In the genomic region with DNA sequence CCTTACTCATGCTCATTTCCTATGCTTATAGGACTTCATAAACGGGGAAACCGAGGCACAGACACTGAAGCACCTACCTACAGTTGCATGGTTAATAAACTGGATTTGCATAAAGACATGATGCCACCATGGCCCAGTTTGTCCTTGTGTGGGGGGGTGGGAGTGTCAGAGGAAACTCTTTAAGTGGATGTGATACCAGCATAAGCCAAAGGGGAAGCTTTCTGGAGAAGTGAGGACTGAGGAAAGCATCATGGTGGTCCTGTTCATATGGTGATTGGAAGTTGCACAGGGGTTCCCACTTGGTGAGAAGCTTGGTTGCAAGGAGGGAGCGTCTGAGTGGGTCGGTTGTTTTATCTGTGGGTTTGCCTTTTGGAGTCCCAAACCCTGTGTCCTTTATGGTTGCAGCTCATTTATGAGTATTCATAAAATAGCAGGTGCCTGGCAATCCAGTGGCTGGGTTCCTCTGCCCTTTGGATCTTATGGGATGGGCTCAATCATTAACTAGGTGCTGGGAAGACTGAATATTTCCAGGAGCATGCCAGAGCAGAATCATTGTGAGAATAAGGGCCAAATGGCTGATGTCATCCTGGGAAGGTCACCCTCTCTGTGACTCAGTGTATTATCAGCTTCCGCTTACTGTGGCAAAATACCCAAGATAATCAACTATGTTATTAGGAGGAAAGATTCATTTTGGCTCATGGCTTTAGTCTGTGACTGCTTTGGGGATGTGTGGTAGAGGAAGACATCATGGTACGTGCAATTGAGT, we compare ENCODE assay signal across 9 mouse cellular contexts.
DNase-seq lines count a peak whose midpoint lies in the region; ATAC-seq lines count a peak whose summit lies in the region.
"Had no signal": no experiment of that assay in that cellular context is flagged by ENCODE, and none has a peak within 500 bp of the region (broad histone marks: within the 10 kb centered on the region; RNA-seq: fewer than 3 reads in every experiment).

No protein-coding gene starts in this region.

- H3K27ac ChIP-seq in liver, embryonic 16.5 days (ENCODE audit: low read length), result no peak overlapping the region
- no peak overlapping the region for H3K27ac ChIP-seq in liver, embryonic 11.5 days (ENCODE audit: low read depth, low read length)
- peak overlapping the region; percentile 95 for H3K27ac ChIP-seq in embryonic facial prominence, embryonic 11.5 days (replicated peaks; ENCODE audit: low read depth, low read length)
- peak overlapping the region; percentile 91 for H3K27ac ChIP-seq in stomach, embryonic 16.5 days (ENCODE audit: low read length)

- H3K4me2 ChIP-seq in liver, embryonic 16.5 days (ENCODE audit: low read depth, low read length), result no peak overlapping the region
- H3K4me2 ChIP-seq in liver, embryonic 11.5 days, result no peak overlapping the region
- H3K4me2 ChIP-seq in embryonic facial prominence, embryonic 11.5 days (ENCODE audit: low read depth, low read length), result no peak overlapping the region
- H3K4me2 ChIP-seq in stomach, embryonic 16.5 days (ENCODE audit: low read depth, low read length), result no peak overlapping the region

- H3K36me3 ChIP-seq in liver, embryonic 16.5 days (ENCODE audit: control insufficient read depth, insufficient read depth), result no peaks in the 10 kb centered on the region
- no peaks in the 10 kb centered on the region for H3K36me3 ChIP-seq in liver, embryonic 11.5 days (ENCODE audit: control insufficient read depth, insufficient read depth, low read length)
- H3K36me3 ChIP-seq in embryonic facial prominence, embryonic 11.5 days (replicated peaks; ENCODE audit: control insufficient read depth, insufficient read depth, low read depth, low read length), result no peaks in the 10 kb centered on the region
- no peaks in the 10 kb centered on the region for H3K36me3 ChIP-seq in stomach, embryonic 16.5 days (ENCODE audit: control insufficient read depth, insufficient read depth, low read length)

- DNase-seq in liver, embryonic 11.5 days (ENCODE audit: low spot score), result no peak
- DNase-seq in embryonic facial prominence, embryonic 11.5 days (ENCODE audit: low spot score), result no peak
- peak; percentile 48 to 57 for DNase-seq in kidney, postnatal 25 days
- DNase-seq in cerebellum, adult 9-11 months, result no peak
- DNase-seq in urinary bladder, postnatal 25 days (ENCODE audit: low spot score), result no peak
- DNase-seq: lung, postnatal 36 days; thymus, postnatal 25 days had no signal

- peak; percentile 66 for ATAC-seq in liver, embryonic 16.5 days (ENCODE audit: low read depth)
- ATAC-seq in liver, embryonic 11.5 days (replicated peaks; ENCODE audit: low FRiP score), result no peak
- no peak for ATAC-seq in embryonic facial prominence, embryonic 11.5 days (replicated peaks; ENCODE audit: insufficient number of reproducible peaks, low FRiP score, low TSS enrichment, low read depth)
- ATAC-seq in stomach, embryonic 16.5 days (ENCODE audit: insufficient read depth, low FRiP score), result peak; percentile 65; the same call in 1 of the 2 replicates

- WGBS in liver, embryonic 16.5 days (ENCODE audit: insufficient replicate concordance), result 63% methylated on average over 6 of the region's 6 CpGs
- WGBS in liver, embryonic 11.5 days, result 82% methylated on average over 6 of the region's 6 CpGs
- 90% methylated on average over 6 of the region's 6 CpGs for WGBS in embryonic facial prominence, embryonic 11.5 days
- WGBS in stomach, embryonic 16.5 days, result 79% methylated on average over 6 of the region's 6 CpGs

- no peak overlapping the region for H3K9ac ChIP-seq in liver, embryonic 16.5 days (ENCODE audit: low read depth, low read length)
- H3K9ac ChIP-seq in liver, embryonic 11.5 days (ENCODE audit: low read depth, low read length), result no peak overlapping the region
- H3K9ac ChIP-seq in embryonic facial prominence, embryonic 11.5 days (replicated peaks; ENCODE audit: low read length), result no peak overlapping the region
- H3K9ac ChIP-seq in stomach, embryonic 16.5 days (ENCODE audit: low read length), result no peak overlapping the region

- no peak overlapping the region for H3K4me3 ChIP-seq in liver, embryonic 16.5 days (ENCODE audit: low read depth, low read length)
- H3K4me3 ChIP-seq in liver, embryonic 11.5 days (ENCODE audit: low read depth, low read length), result no peak overlapping the region
- H3K4me3 ChIP-seq in embryonic facial prominence, embryonic 11.5 days (ENCODE audit: low read depth, low read length), result no peak overlapping the region
- no peak overlapping the region for H3K4me3 ChIP-seq in stomach, embryonic 16.5 days (replicated peaks; ENCODE audit: low read length)

- H3K4me1 ChIP-seq in liver, embryonic 16.5 days (ENCODE audit: control insufficient read depth, low read depth, low read length), result no peaks in the 10 kb centered on the region; the same call in 1 of the 2 replicates
- H3K4me1 ChIP-seq in liver, embryonic 11.5 days (replicated peaks; ENCODE audit: control insufficient read depth, insufficient read depth, low read length), result no peaks in the 10 kb centered on the region; the same call in 1 of the 2 replicates
- peaks cover 3% of the 10 kb centered on the region; the same call in 1 of the 2 replicates for H3K4me1 ChIP-seq in embryonic facial prominence, embryonic 11.5 days (ENCODE audit: control insufficient read depth, insufficient read depth, low read length)
- H3K4me1 ChIP-seq in stomach, embryonic 16.5 days (ENCODE audit: control insufficient read depth, insufficient read depth, low read length), result peaks cover 28% of the 10 kb centered on the region

- no peaks in the 10 kb centered on the region for H3K27me3 ChIP-seq in liver, embryonic 16.5 days (ENCODE audit: control insufficient read depth, insufficient read depth, low read depth, low read length)
- H3K27me3 ChIP-seq in liver, embryonic 11.5 days (replicated peaks; ENCODE audit: control insufficient read depth, insufficient read depth, low read length), result no peaks in the 10 kb centered on the region
- H3K27me3 ChIP-seq in embryonic facial prominence, embryonic 11.5 days (ENCODE audit: control insufficient read depth, insufficient read depth, low read length), result no peaks in the 10 kb centered on the region
- H3K27me3 ChIP-seq in stomach, embryonic 16.5 days (ENCODE audit: control insufficient read depth, insufficient read depth, low read length), result no peaks in the 10 kb centered on the region

- H3K9me3 ChIP-seq in liver, embryonic 16.5 days (replicated peaks; ENCODE audit: control insufficient read depth, low read length), result no peaks in the 10 kb centered on the region
- H3K9me3 ChIP-seq in liver, embryonic 11.5 days (ENCODE audit: control insufficient read depth, low read length), result no peaks in the 10 kb centered on the region
- H3K9me3 ChIP-seq in embryonic facial prominence, embryonic 11.5 days (replicated peaks; ENCODE audit: control insufficient read depth, low read length), result no peaks in the 10 kb centered on the region
- no peaks in the 10 kb centered on the region for H3K9me3 ChIP-seq in stomach, embryonic 16.5 days (replicated peaks; ENCODE audit: control insufficient read depth, low read length)

Comparison
In these comparisons a context has a peak if more than half of its experiments do, and no peak if none do; other contexts are left out.
1. ATAC-seq: peak in liver, embryonic 16.5 days (single experiment) and stomach, embryonic 16.5 days (single experiment); none in liver, embryonic 11.5 days (single experiment) and embryonic facial prominence, embryonic 11.5 days (single experiment).
2. H3K27ac ChIP-seq: peak in embryonic facial prominence, embryonic 11.5 days (single experiment) and stomach, embryonic 16.5 days (single experiment); none in liver, embryonic 16.5 days (single experiment) and liver, embryonic 11.5 days (single experiment).
3. DNase-seq: peak in kidney, postnatal 25 days (2 of 2); none in liver, embryonic 11.5 days (single experiment), embryonic facial prominence, embryonic 11.5 days (single experiment), cerebellum, adult 9-11 months (single experiment) and urinary bladder, postnatal 25 days (single experiment).